Mouse (Mus musculus) megakaryocyte, embryonic 14.5 days (primary cell): Measurements from ENCODE around the gene Emilin2.

ENCODE experiments used
- FLI1 ChIP-seq: IDR thresholded peaks from 2 replicates; pipeline ENCODE4 v1.6.1; 2012; ENCODE audit warnings: low read length, inconsistent platforms, mixed read lengths
- GATA1 ChIP-seq: IDR thresholded peaks from 3 replicates; pipeline ENCODE4 v1.6.1; 2012; ENCODE audit warnings: mixed read lengths, low read length, inconsistent platforms, borderline replicate concordance

DNA sequence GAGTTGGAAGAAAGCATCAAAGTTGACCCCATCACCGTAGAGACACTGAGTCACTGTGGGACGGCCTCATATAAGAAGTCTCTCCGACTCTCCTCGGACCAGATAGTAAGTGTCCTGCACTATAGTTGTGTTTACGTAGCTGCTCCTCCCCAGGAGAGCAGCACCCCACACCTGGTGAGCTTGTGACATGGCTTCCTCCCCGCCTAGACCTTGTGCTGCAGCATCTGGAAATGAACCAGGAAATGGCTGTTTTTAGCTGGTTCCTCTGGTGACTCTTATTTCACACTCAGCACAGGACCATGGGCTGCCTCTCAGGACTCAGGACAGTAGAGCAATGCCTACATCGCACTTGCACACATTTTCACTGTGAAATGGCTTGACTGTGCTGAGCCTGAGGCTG is 69.1 kb downstream of the Emilin2 start:
- TF ChIP-seq GATA1 (no peak), FLI1 (no peak)
